Mouse (Mus musculus) Patski (cell line): ENCODE measurements around the gene Ly6f. TPM values are rescaled to one million over a fixed set of nuclear protein-coding genes. Genes with fewer than 3 reads are reported as not detected.

Experiments
- ATAC-seq: fragments of 100-300 bp; one replicate; pipeline ENCODE4 v1.8.0; 2021
- CTCF ChIA-PET: fragments of 350-600 bp; sonication (Branson Sonifier 250); formaldehyde crosslinking; loops from one replicate; lab custom pipeline; 2022; ENCODE audit warnings: inconsistent platforms; lab: Charles Lee
- POLR2A ChIA-PET: fragments of 350-600 bp; sonication (Branson Sonifier 250); formaldehyde crosslinking; loops from one replicate; lab custom pipeline; 2022; ENCODE audit warnings: antibody characterized with exemption, inconsistent platforms; lab: Charles Lee
- DNase-seq: peaks from one replicate; pipeline ENCODE4 v3.0.0-alpha.2; 2011; ENCODE audit warnings: low read depth, low spot score
- H3K27me3 ChIP-seq: fragments of 371-371 bp; one replicate; pipeline ENCODE4 v1.5.1; 2021
- CTCF ChIP-seq: fragments of 100-300 bp; IDR thresholded peaks from one replicate; pipeline ENCODE4 v1.5.1; 2021
- in situ Hi-C: fragments of 300-500 bp; cut with MboI; formaldehyde crosslinking; loops from 3 replicates; pipeline ENCODE4 v1.11.1; 2018; ENCODE audit warnings: low pct_unique_long_range_greater_than_20kb, mixed read lengths
- polyA plus RNA-seq: library from polyadenylated mRNA; unstranded; gene quantifications from one replicate; pipeline ENCODE4 v1.2.3, GENCODE M21; 2021

Gene Ly6f
- polyA plus RNA-seq: 2.6 TPM

- ChIA-PET POLR2A (no interaction called here), CTCF (no interaction called here)
- in situ Hi-C loops: no loop called here
- DNase-seq (no peak), ATAC-seq (no peak)
- H3K27me3 ChIP-seq: no peaks in the 10 kb centered on the region
- no peak for TF ChIP-seq CTCF
Measured at GRCm38 (mm10) chr15:75268121-75268520, at the start of gene Ly6f. Ly6f (plus strand) TSS chr15:75268421.

GRCm38 (mm10) chr15:75221942-75222341 is 46.3 kb upstream of the Ly6f start:
- H3K27me3 ChIP-seq: no peaks in the 10 kb centered on the region
- ChIA-PET POLR2A (no interaction called here), CTCF (no interaction called here)
- DNase-seq (no peak), ATAC-seq (no peak)
- in situ Hi-C loops: no loop called here
- no peak for TF ChIP-seq CTCF

- H3K27me3 ChIP-seq: no peaks in the 10 kb centered on the region
- in situ Hi-C loops: no loop called here
- ChIA-PET POLR2A (no interaction called here), CTCF (no interaction called here)
- no peak for TF ChIP-seq CTCF
- no peak for ATAC-seq
- DNase-seq: no peak
Measured at GRCm38 (mm10) chr15:75237736-75238288, 30.4 kb upstream of the Ly6f start.

- TF ChIP-seq CTCF: no peak
Measured at GRCm38 (mm10) chr15:75240558-75240957, 27.7 kb upstream of the Ly6f start.

DNA sequence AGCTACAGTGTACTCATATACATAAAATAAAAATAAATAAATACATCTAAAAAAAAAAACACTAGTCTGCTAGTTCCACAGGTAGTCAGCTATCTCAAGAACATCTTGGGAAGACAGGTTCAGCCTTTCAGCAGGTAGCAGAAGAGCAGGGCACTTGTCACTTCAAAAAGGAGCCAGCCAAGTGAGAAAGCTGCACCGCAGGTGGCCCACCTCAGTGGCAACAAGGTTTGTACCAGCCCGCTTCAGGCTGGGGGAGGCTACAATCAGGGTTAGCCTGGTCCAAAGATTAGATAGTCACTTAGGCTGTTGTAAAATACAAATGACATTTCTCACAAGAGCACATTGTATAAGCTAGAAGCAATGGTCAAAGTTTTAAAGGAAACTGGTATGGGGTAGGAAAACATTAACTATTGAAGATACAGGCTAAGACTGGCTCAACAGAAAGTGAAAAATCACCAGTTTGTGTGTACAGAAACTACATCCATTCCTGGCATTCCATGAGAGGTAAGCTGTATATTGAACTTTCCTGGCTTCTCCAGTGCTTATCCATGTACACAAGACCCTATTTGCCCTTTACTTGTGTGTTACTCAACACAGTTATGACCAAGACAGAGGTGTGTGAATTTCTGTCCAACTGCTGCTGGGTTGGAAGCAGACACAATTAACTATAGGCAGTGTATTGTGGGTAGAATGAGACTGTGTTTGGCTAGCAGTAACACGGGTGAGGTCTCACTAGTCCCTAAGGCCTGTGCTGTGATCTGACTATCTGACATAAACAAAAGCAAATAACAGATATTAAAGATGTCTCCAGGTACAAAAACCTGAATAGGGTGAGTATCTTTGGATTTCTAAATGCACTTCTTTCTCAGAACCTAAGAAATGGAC is 25.2 kb upstream of the Ly6f start:
- DNase-seq (no peak), ATAC-seq (no peak)
- TF ChIP-seq CTCF: no peak
- ChIA-PET POLR2A (no interaction called here), CTCF (no interaction called here)
- in situ Hi-C loops: no loop called here
- H3K27me3 ChIP-seq: no peaks in the 10 kb centered on the region

More at GRCm38 (mm10) chr15:75240558-75240957, 27.7 kb upstream of the Ly6f start:
- ChIA-PET POLR2A (no interaction called here), CTCF (no interaction called here)
- no peaks in the 10 kb centered on the region for H3K27me3 ChIP-seq
- ATAC-seq: no peak
- no peak for DNase-seq
- in situ Hi-C loops: no loop called here

DNA sequence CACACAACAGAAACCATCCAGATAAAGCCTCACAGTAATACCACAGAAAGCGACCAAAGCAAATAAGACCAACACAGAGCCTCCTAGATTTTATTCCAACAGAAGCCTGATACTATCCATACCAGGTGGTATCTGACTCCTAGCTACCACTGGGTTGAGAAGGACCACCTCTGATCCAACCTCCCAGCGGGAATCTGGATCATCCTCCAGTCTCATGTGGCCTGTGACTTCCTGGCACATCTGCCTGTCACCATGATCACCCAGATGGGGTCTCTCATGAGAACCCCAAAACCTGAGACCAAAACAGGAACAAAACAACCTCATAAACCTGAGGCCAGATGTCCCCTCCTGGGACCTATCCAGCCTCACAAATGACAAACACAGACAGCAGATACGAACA is 13.6 kb upstream of the Ly6f start:
- no peaks in the 10 kb centered on the region for H3K27me3 ChIP-seq
- in situ Hi-C loops: loop anchor here (5.0 kb wide), 1 partner anchor 72 kb away; no protein-coding TSS in a partner anchor
- ChIA-PET CTCF (no interaction called here), POLR2A (no interaction called here)
- DNase-seq (no peak), ATAC-seq (no peak)
- TF ChIP-seq CTCF: no peak

DNA sequence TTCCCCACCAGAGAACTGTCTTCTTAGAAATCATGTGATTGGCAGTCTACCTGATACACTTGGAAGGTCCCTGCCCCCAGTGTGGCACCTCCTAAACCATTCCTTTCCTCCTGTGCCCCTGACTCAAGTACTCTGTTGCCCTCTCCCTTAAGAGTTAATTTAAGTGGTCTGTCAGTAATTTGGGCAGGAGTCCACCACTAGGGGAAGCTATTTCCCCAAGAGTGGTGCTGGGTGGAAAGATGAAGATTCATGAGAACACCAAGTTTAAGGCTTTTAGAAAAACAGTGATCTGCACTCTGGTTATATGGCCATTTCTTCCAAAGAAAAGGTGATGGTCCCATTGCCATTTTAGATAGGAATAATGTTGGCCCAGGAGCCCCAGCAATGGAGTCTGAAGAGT is 2.4 kb upstream of the Ly6f start:
- POLR2A ChIA-PET: no interaction called here
- in situ Hi-C loops: no loop called here
- no peak for ATAC-seq
- peak; percentile 66 for TF ChIP-seq CTCF
- CTCF ChIA-PET: interaction anchor here (1.1 kb wide), 1 partner anchor 141 kb away, joined by 3 read pairs; no protein-coding TSS in a partner anchor
- no peak for DNase-seq
- no peaks in the 10 kb centered on the region for H3K27me3 ChIP-seq

GRCm38 (mm10) chr15:75266626-75267025 is 1.6 kb upstream of the Ly6f start:
- in situ Hi-C loops: no loop called here
- no peak for TF ChIP-seq CTCF
- ChIA-PET CTCF (no interaction called here), POLR2A (no interaction called here)
- ATAC-seq: peak; percentile 72
- no peaks in the 10 kb centered on the region for H3K27me3 ChIP-seq
- peak; percentile 73 for DNase-seq

DNA sequence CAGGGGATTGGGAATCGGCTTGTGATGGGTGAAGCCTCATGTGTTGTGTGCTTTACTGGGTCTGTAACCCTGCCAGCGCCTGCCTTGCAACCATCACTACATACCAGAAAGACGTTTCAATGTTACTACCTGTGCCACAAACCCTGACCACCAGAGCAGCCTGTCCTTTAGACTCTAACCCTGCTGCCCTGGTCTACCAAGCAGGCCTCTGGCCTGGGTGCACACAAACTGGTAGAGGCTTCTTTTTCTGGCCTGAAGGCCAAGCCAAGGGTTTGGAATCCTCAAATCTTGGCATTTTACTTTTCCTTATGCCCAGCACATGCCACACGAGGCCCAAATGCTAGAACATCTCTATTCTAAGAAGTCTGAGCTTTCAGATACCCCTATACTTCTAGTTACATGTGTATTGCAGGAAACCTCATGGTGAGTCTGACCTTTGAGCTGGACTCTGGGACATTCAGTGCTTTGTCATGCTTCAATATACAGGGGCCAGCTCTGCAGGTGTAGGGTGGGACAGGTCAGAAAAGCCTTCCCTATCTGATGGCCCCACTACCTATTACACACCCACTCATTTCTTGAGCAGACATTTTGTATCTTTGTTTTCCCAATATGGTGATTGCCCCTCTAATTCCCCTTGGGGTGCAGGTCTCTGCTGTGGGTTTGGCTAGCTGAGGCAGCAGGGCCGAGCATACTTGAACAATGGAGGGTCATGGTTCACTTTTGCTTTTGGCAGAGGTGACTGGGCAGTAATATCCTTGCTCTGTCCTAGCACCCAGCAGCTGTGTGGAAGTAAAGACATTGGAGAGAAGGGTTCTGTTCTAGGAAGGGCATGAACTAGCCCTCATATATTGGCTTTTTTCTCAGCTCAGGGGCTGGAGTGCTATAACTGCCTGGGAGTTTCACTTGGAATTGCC is 952 bp downstream of the Ly6f start:
- ChIA-PET CTCF (no interaction called here), POLR2A (no interaction called here)
- ATAC-seq: no peak
- in situ Hi-C loops: no loop called here
- no peak for DNase-seq
- no peaks in the 10 kb centered on the region for H3K27me3 ChIP-seq
- no peak for TF ChIP-seq CTCF

DNA sequence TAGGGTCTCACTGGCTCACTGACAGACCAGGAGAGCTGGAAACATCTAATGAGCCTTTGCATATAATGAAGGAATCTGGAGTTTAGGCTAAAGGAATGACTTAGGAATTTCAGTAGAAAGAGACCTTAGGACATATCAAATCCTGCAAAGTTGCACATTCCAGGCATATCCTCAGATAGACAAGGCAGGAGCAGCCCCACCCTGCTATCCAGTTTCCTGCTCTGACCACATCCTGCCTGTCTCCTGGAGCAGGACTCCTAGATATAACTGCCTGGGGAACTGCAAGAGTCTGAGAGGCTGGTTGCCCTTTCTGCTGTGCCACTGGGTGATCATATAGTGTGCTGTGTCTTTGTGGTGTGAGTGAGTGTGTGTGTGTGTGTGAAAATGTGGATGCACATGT is 1.9 kb downstream of the Ly6f start:
- ChIA-PET CTCF (no interaction called here), POLR2A (interaction anchor here (0.6 kb wide), 1 partner anchor 118 kb away, joined by 4 read pairs; no protein-coding TSS in a partner anchor)
- no peak for DNase-seq
- in situ Hi-C loops: no loop called here
- TF ChIP-seq CTCF: no peak
- no peaks in the 10 kb centered on the region for H3K27me3 ChIP-seq
- ATAC-seq: peak; percentile 17
